29 mouse cellular contexts compared by ENCODE assay signal in the genomic region with DNA sequence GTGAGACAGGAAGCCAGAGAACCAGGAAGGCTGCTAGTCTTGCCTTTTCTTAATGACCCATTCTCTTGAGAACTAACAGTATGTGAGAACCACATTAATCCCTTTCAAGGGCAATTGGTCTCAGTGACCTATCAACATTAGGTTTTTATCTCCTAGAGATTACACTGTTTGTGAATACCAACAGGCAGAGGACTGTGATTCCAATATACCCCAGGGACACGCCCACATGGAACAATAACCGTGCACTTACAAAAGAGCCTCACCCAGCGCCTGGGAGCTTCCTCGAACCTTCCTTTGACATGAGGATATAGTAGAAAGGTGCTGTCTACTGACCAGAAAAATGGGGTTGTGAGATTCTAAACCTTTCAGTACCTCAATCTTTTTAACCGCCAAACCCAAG.
"Had no signal": no experiment of that assay in that cellular context is flagged by ENCODE, and none has a peak within 500 bp of the region (broad histone marks: within the 10 kb centered on the region; RNA-seq: fewer than 3 reads in every experiment).

No protein-coding gene starts in this region.

- DNase-seq: left cerebral cortex, postnatal 4 days; liver; liver, embryonic 13.5 days; liver, postnatal 0 days; lung, adult 18-20 months; lung, adult 2 months; lung, embryonic 14.5 days; lung, postnatal 10 days; lung, postnatal 14 days; lung, postnatal 36 days; lung, postnatal 4 days; midbrain, embryonic 14.5 days had no signal

- H3K4me1 ChIP-seq: limb, embryonic 13.5 days; limb, embryonic 15.5 days; liver, embryonic 12.5 days; liver, embryonic 13.5 days; liver, embryonic 15.5 days; lung, embryonic 15.5 days; midbrain, embryonic 12.5 days; midbrain, embryonic 15.5 days; neural tube, embryonic 12.5 days had no signal

- H3K36me3 ChIP-seq: limb, embryonic 10.5 days; limb, embryonic 12.5 days; limb, embryonic 13.5 days; limb, embryonic 15.5 days; liver, embryonic 12.5 days; liver, embryonic 13.5 days; liver, embryonic 15.5 days; lung, embryonic 15.5 days; midbrain, embryonic 12.5 days; midbrain, embryonic 13.5 days; midbrain, embryonic 15.5 days; neural tube, embryonic 12.5 days had no signal

- H3K4me3 ChIP-seq: limb, embryonic 10.5 days; limb, embryonic 12.5 days; limb, embryonic 13.5 days; limb, embryonic 15.5 days; liver, embryonic 12.5 days; liver, embryonic 13.5 days; liver, embryonic 15.5 days; lung, embryonic 15.5 days; megakaryocyte, embryonic 14.5 days; midbrain, embryonic 12.5 days; midbrain, embryonic 13.5 days; midbrain, embryonic 15.5 days; myocyte; neural tube, embryonic 12.5 days had no signal

- H3K27me3 ChIP-seq: limb, embryonic 12.5 days; limb, embryonic 13.5 days; limb, embryonic 15.5 days; liver, embryonic 12.5 days; liver, embryonic 13.5 days; liver, embryonic 15.5 days; lung, embryonic 15.5 days; midbrain, embryonic 13.5 days; midbrain, embryonic 15.5 days; neural tube, embryonic 12.5 days had no signal

- H3K9me3 ChIP-seq: limb, embryonic 10.5 days; limb, embryonic 12.5 days; limb, embryonic 13.5 days; limb, embryonic 15.5 days; liver, embryonic 12.5 days; liver, embryonic 13.5 days; liver, embryonic 15.5 days; lung, embryonic 15.5 days; megakaryocyte, embryonic 14.5 days; midbrain, embryonic 12.5 days; midbrain, embryonic 13.5 days; midbrain, embryonic 15.5 days; neural tube, embryonic 12.5 days had no signal

- H3K27ac ChIP-seq: limb, embryonic 10.5 days; limb, embryonic 12.5 days; limb, embryonic 13.5 days; limb, embryonic 15.5 days; liver, embryonic 12.5 days; liver, embryonic 13.5 days; liver, embryonic 14.5 days; liver, embryonic 15.5 days; lung, embryonic 15.5 days; macrophage; midbrain, embryonic 12.5 days; midbrain, embryonic 13.5 days; midbrain, embryonic 15.5 days; neural tube, embryonic 12.5 days had no signal

- ATAC-seq: liver, embryonic 12.5 days; liver, postnatal 0 days; lung, postnatal 0 days; midbrain, embryonic 13.5 days; midbrain, embryonic 15.5 days; midbrain, embryonic 16.5 days had no signal
